ENCODE assay signal across 7 mouse cellular contexts in genomic region chr9:53609968-53610781, GRCm38 (mm10). TPM values are rescaled to one million over a fixed set of nuclear protein-coding genes. Genes with fewer than 3 reads are reported as not detected.
DNase-seq lines count a peak whose midpoint lies in the region; ATAC-seq and TF ChIP-seq lines count a peak whose summit lies in the region.

Gene Acat1, minus strand, starts transcription at chr9:53610382.

- TF ChIP-seq POLR2A in small intestine, adult 2 months (IDR thresholded peaks at IDR 0.05; ENCODE audit: low read depth, low read length): peak; percentile 50; the same call in 1 of the 2 replicates

- H3K4me1 ChIP-seq in embryonic facial prominence, embryonic 10.5 days: peaks cover 7% of the 10 kb centered on the region
- H3K4me1 ChIP-seq in intestine, postnatal 0 days (replicated peaks; ENCODE audit: control insufficient read depth, insufficient read depth, low read length): no peaks in the 10 kb centered on the region
- 0 out of 2 replicates have a peak, but pooled peaks cover 6% of the 10 kb centered on the region for H3K4me1 ChIP-seq in midbrain, embryonic 12.5 days
- H3K4me1 ChIP-seq in small intestine, adult 2 months (ENCODE audit: control insufficient read depth, insufficient read depth, insufficient read length, low read length): peaks cover 2% of the 10 kb centered on the region; the same call in 1 of the 2 replicates

- H3K9ac ChIP-seq in intestine, postnatal 0 days (ENCODE audit: low read depth, low read length): peak within 1 kb of the TSS; percentile 70
- H3K9ac ChIP-seq in midbrain, embryonic 12.5 days (replicated peaks): peak within 1 kb of the TSS; percentile 59

- peak; percentile 98 for ATAC-seq in intestine, postnatal 0 days
- ATAC-seq in midbrain, embryonic 12.5 days (ENCODE audit: low FRiP score, low read depth): peak; percentile 100

- H3K27ac ChIP-seq in embryonic facial prominence, embryonic 10.5 days (replicated peaks): peak within 1 kb of the TSS; percentile 73
- H3K27ac ChIP-seq in intestine, postnatal 0 days (ENCODE audit: low read depth, low read length): peak within 1 kb of the TSS; percentile 73
- peak within 1 kb of the TSS; percentile 52 for H3K27ac ChIP-seq in midbrain, embryonic 12.5 days (replicated peaks)
- peak within 1 kb of the TSS; percentile 21 for H3K27ac ChIP-seq in small intestine, adult 2 months (ENCODE audit: insufficient read depth, low read depth, low read length)

- intact Hi-C loops in left cerebral cortex, postnatal 4 days (cut with DNase I): no loop called here

- peak within 1 kb of the TSS; percentile 90 for H3K4me2 ChIP-seq in intestine, postnatal 0 days (replicated peaks; ENCODE audit: low read depth)
- peak within 1 kb of the TSS; percentile 66 for H3K4me2 ChIP-seq in midbrain, embryonic 12.5 days (replicated peaks)

- peaks cover 12% of the 10 kb centered on the region; the same call in 1 of the 2 replicates for H3K27me3 ChIP-seq in embryonic facial prominence, embryonic 10.5 days (replicated peaks; ENCODE audit: low read depth, poor library complexity, severe bottlenecking)
- no peaks in the 10 kb centered on the region for H3K27me3 ChIP-seq in intestine, postnatal 0 days (replicated peaks; ENCODE audit: control insufficient read depth, insufficient read depth, low read length)
- H3K27me3 ChIP-seq in midbrain, embryonic 12.5 days: no peaks in the 10 kb centered on the region
- no peaks in the 10 kb centered on the region for H3K27me3 ChIP-seq in small intestine, adult 2 months (ENCODE audit: control insufficient read depth, insufficient read depth, low read length)

- WGBS in embryonic facial prominence, embryonic 10.5 days: 8% methylated on average over 52 of the region's 52 CpGs
- WGBS in intestine, postnatal 0 days: 3% methylated on average over 52 of the region's 52 CpGs
- WGBS in midbrain, embryonic 12.5 days: 5% methylated on average over 52 of the region's 52 CpGs
- 1% methylated on average over 52 of the region's 52 CpGs for WGBS in small intestine, adult 2 months

- peak; percentile 99 for DNase-seq in adrenal gland, postnatal 10 days
- DNase-seq in embryonic facial prominence, embryonic 10.5 days (ENCODE audit: low spot score): peak; percentile 92
- DNase-seq in gonadal fat pad, adult 2 months (ENCODE audit: low read depth): peak; percentile 45
- peak; percentile 97 for DNase-seq in left cerebral cortex, postnatal 4 days

- TF ChIP-seq CTCF in intestine, postnatal 0 days (IDR thresholded peaks at IDR 0.05; ENCODE audit: low read depth): no peak
- no peak for TF ChIP-seq CTCF in small intestine, adult 2 months (IDR thresholded peaks at IDR 0.05; ENCODE audit: extremely low read depth, insufficient read length, insufficient replicate concordance, low read depth, low read length)

- H3K9me3 ChIP-seq in embryonic facial prominence, embryonic 10.5 days: no peaks in the 10 kb centered on the region
- H3K9me3 ChIP-seq in intestine, postnatal 0 days (ENCODE audit: control insufficient read depth): no peaks in the 10 kb centered on the region
- no peaks in the 10 kb centered on the region for H3K9me3 ChIP-seq in midbrain, embryonic 12.5 days

- H3K4me3 ChIP-seq in embryonic facial prominence, embryonic 10.5 days: peak within 1 kb of the TSS; percentile 76
- peak within 1 kb of the TSS; percentile 73 for H3K4me3 ChIP-seq in intestine, postnatal 0 days (ENCODE audit: low read depth, low read length)
- H3K4me3 ChIP-seq in midbrain, embryonic 12.5 days: peak within 1 kb of the TSS; percentile 55
- peak within 1 kb of the TSS; percentile 91 for H3K4me3 ChIP-seq in small intestine, adult 2 months (ENCODE audit: low read depth, low read length)

- H3K36me3 ChIP-seq in embryonic facial prominence, embryonic 10.5 days (replicated peaks): peaks cover 15% of the 10 kb centered on the region
- peaks cover 7% of the 10 kb centered on the region for H3K36me3 ChIP-seq in intestine, postnatal 0 days (ENCODE audit: control insufficient read depth, insufficient read depth)
- peaks cover 6% of the 10 kb centered on the region; the same call in 1 of the 2 replicates for H3K36me3 ChIP-seq in midbrain, embryonic 12.5 days
- H3K36me3 ChIP-seq in small intestine, adult 2 months (ENCODE audit: control insufficient read depth, insufficient read depth, low read length): 0 out of 2 replicates have a peak, but pooled peaks cover under 1% of the 10 kb centered on the region

RNA-seq across cellular contexts. Expression of gene Acat1, which starts in this region (rescaled TPM):
- 100 to 1,000 TPM; 371 to 403 TPM for total RNA-seq in adrenal gland, postnatal 10 days (2021)
- polyA plus RNA-seq in embryonic facial prominence, embryonic 10.5 days (2016; fragmentation: Nextera tagmentation; extraction: Ambion mirVana): 33.6 and 37.4 TPM in 2 replicates
- 44.8 and 49.2 TPM in 2 replicates for polyA plus RNA-seq in gonadal fat pad, adult 2 months (2012; rRNA removed)
- polyA plus RNA-seq in intestine, postnatal 0 days (2015; fragmentation: Nextera tagmentation; extraction: Ambion mirVana): 204 and 207 TPM in 2 replicates
- 100 to 1,000 TPM; 137 to 153 TPM for total RNA-seq in left cerebral cortex, postnatal 4 days (2021)
- 60.3 and 62.0 TPM in 2 replicates for polyA plus RNA-seq in midbrain, embryonic 12.5 days (2016; fragmentation: Nextera tagmentation; extraction: Ambion mirVana)
- 8.3 and 12.6 TPM in 2 replicates for polyA plus RNA-seq in small intestine, adult 2 months (2012; rRNA removed)

Comparison
In these comparisons a context has a peak if more than half of its experiments do, and no peak if none do; other contexts are left out.
1. Peak in every context shown above with its lines: DNase-seq, ATAC-seq, H3K4me3 ChIP-seq and H3K27ac ChIP-seq.
2. DNase-seq: peak in every context shown above with its lines; median percentile 99 in adrenal gland, postnatal 10 days; 97 in left cerebral cortex, postnatal 4 days; 92 in embryonic facial prominence, embryonic 10.5 days; 45 in gonadal fat pad, adult 2 months.
3. H3K27ac ChIP-seq: peak in every context shown above with its lines; median percentile 73 in embryonic facial prominence, embryonic 10.5 days; 73 in intestine, postnatal 0 days; 52 in midbrain, embryonic 12.5 days; 21 in small intestine, adult 2 months.